Mouse (Mus musculus) embryonic facial prominence, embryonic 14.5 days (tissue): ENCODE measurements at regions not wholly inside any gene's neighbourhood (a gene's known extent, or its start where the extent isn't known, plus 50 kb on each side); places are given as distances from the start of the nearest gene placed in this dataset.

ENCODE experiments used
- ATAC-seq: fragments of 200-750 bp; cut with Nextera tagmentation; 2 replicates; pipeline ENCODE4 v1.8.0; 2017; ENCODE audit warnings: low read depth, moderate number of reproducible peaks, moderate TSS enrichment
- DNase-seq: peaks from one replicate; pipeline ENCODE4 v3.0.0-alpha.2; 2015; ENCODE audit warnings: low spot score
- H3K27ac ChIP-seq: fragments of 300-500 bp; sonication (generic); replicated peaks from 2 replicates; pipeline ENCODE4 v1.5.1; 2014; ENCODE audit warnings: low read depth, mild to moderate bottlenecking, low read length, moderate library complexity
- H3K27me3 ChIP-seq: fragments of 300-500 bp; sonication (generic); replicated peaks from 2 replicates; pipeline ENCODE4 v1.6.1; 2014; ENCODE audit warnings: low read length; ENCODE audit not compliant: control insufficient read depth, insufficient read depth
- H3K36me3 ChIP-seq: fragments of 300-500 bp; sonication (generic); 2 replicates; pipeline ENCODE4 v1.6.1; 2014; ENCODE audit warnings: low read length, mixed read lengths; ENCODE audit not compliant: control insufficient read depth, insufficient read depth
- H3K4me1 ChIP-seq: fragments of 300-500 bp; sonication (generic); 2 replicates; pipeline ENCODE4 v1.6.1; 2014; ENCODE audit warnings: antibody characterized with exemption, low read length; ENCODE audit not compliant: control insufficient read depth, insufficient read depth
- H3K4me2 ChIP-seq: fragments of 300-500 bp; sonication (generic); 2 replicates; pipeline ENCODE4 v1.6.1; 2014; ENCODE audit warnings: low read depth, mild to moderate bottlenecking, low read length, moderate library complexity, mixed read lengths
- H3K4me3 ChIP-seq: fragments of 300-500 bp; sonication (generic); 2 replicates; pipeline ENCODE4 v1.5.1; 2014; ENCODE audit warnings: low read depth, mild to moderate bottlenecking, low read length
- H3K9ac ChIP-seq: fragments of 300-500 bp; sonication (generic); 2 replicates; pipeline ENCODE4 v1.6.1; 2014; ENCODE audit warnings: low read depth, mild to moderate bottlenecking, low read length, moderate library complexity, mixed read lengths
- H3K9me3 ChIP-seq: fragments of 300-500 bp; sonication (generic); 2 replicates; pipeline ENCODE4 v1.6.1; 2016; ENCODE audit warnings: low read length; ENCODE audit not compliant: control insufficient read depth
- WGBS: fragments of 180-500 bp; shearing (Covaris S2); extraction: QIAGEN DNeasy Blood & Tissue Kit; methylation state at CpG from one replicate; pipeline ENCODE4 v1.1.7; 2014; 5-methylcytosine and 5-hydroxymethylcytosine counted together

DNA sequence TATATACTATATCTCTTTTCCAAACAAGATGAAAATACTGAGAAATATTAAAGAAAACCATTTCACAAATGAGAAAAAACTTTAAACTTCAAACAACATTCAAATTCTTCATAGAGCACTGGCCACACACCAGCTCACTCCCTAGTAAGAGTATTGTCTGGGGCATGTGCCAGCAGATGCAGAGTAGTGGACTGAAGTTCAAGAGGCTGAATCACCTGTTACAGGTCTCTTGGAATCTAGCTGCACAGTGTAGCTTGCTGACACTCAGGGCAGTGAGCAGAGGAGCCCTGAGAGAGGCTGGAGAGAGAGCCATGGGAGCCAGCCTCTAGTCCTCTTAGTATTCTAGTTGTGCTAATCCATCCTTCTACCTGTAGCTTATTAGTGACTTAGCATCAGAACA is 208.4 kb downstream of the Cd83 start:
- H3K27ac ChIP-seq: no peak overlapping the region
- H3K36me3 ChIP-seq: no peaks in the 10 kb centered on the region
- no peak overlapping the region for H3K4me2 ChIP-seq
- ATAC-seq (no peak), DNase-seq (no peak)
- H3K4me3 ChIP-seq: no peak overlapping the region
- 0 out of 2 replicates have a peak, but pooled peaks cover 12% of the 10 kb centered on the region for H3K4me1 ChIP-seq
- no peaks in the 10 kb centered on the region for H3K9me3 ChIP-seq
- no peaks in the 10 kb centered on the region for H3K27me3 ChIP-seq
- H3K9ac ChIP-seq: no peak overlapping the region

GRCm38 (mm10) chr13:43994361-43994760 is 209.8 kb downstream of the Cd83 start:
- 86% methylated on average over 4 of the region's 4 CpGs for WGBS
- Histone ChIP-seq H3K4me2 (no peak overlapping the region), H3K36me3 (no peaks in the 10 kb centered on the region), H3K27me3 (no peaks in the 10 kb centered on the region), H3K4me3 (no peak overlapping the region), H3K4me1 (0 out of 2 replicates have a peak, but pooled peaks cover 12% of the 10 kb centered on the region), H3K9me3 (no peaks in the 10 kb centered on the region), H3K27ac (no peak overlapping the region), H3K9ac (no peak overlapping the region)
- no peak for ATAC-seq
- no peak for DNase-seq

DNA sequence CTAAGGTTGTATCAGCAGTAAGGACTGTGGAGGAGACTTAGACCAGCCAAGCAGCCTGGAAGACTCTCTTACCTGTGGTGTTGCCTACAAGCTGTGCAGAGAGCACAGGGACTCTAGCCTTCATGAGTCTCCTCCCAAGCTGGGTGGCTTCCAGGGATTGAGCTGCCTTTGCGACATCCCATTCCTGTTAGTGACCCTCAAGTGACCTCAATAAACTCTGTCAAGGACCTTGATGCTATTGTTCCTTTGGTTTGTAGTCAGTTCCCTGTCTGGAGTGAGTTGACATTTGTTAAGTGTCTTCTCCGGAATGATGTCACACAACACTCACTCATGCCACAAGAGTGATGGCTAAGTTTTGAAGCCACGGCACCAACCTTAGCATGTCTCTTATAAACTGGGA is 211.0 kb downstream of the Cd83 start:
- Histone ChIP-seq H3K4me1 (0 out of 2 replicates have a peak, but pooled peaks cover 9% of the 10 kb centered on the region), H3K4me3 (no peak overlapping the region), H3K9me3 (no peaks in the 10 kb centered on the region), H3K27me3 (no peaks in the 10 kb centered on the region), H3K36me3 (no peaks in the 10 kb centered on the region), H3K27ac (no peak overlapping the region), H3K9ac (no peak overlapping the region), H3K4me2 (no peak overlapping the region)
- 77% methylated on average over 3 of the region's 3 CpGs for WGBS
- ATAC-seq (no peak), DNase-seq (no peak)

DNA sequence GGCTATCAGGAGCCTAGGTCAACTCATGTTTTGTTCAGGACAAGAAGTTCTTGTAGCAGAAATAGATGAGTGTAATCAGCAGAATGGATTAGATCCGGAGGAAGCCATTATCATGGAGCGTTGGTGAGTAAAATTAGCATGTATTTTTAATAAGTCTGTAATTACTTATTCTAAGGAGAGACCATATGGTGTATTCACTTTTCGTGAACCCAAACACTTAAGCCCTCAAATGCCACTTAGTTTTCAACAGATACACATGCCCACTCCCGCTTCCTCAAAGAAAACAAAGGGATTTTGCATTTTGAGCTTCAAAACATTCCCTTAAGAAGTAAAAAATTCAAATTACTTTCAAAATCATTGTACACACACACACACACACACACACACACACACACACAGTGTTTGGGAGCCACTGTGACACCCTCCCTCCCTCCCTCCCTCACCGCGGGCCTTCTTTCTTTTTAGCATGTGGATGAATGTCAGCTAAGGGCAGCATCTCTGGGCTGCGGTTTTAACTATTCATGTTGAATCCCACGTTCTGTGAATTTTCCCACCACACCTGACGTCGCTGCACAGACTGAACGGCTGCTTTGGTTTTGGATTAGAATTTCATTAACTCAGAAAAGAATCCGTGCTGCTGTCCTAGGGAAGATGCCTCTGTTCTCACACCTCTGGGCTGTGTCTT is 217.4 kb downstream of the Cd83 start:
- Histone ChIP-seq H3K4me3 (no peak overlapping the region), H3K27me3 (no peaks in the 10 kb centered on the region), H3K4me1 (no peaks in the 10 kb centered on the region), H3K9ac (no peak overlapping the region), H3K36me3 (no peaks in the 10 kb centered on the region), H3K27ac (no peak overlapping the region), H3K4me2 (no peak overlapping the region), H3K9me3 (no peaks in the 10 kb centered on the region)
- 78% methylated on average over 12 of the region's 12 CpGs for WGBS
- no peak for DNase-seq
- ATAC-seq: no peak

GRCm38 (mm10) chr13:44012868-44013267 is 228.3 kb downstream of the Cd83 start:
- Histone ChIP-seq H3K4me2 (no peak overlapping the region), H3K4me3 (no peak overlapping the region), H3K36me3 (no peaks in the 10 kb centered on the region), H3K4me1 (no peaks in the 10 kb centered on the region), H3K9ac (no peak overlapping the region), H3K27ac (no peak overlapping the region), H3K9me3 (no peaks in the 10 kb centered on the region), H3K27me3 (no peaks in the 10 kb centered on the region)
- DNase-seq (no peak), ATAC-seq (no peak)
- WGBS: 73% methylated on average over 2 of the region's 2 CpGs

DNA sequence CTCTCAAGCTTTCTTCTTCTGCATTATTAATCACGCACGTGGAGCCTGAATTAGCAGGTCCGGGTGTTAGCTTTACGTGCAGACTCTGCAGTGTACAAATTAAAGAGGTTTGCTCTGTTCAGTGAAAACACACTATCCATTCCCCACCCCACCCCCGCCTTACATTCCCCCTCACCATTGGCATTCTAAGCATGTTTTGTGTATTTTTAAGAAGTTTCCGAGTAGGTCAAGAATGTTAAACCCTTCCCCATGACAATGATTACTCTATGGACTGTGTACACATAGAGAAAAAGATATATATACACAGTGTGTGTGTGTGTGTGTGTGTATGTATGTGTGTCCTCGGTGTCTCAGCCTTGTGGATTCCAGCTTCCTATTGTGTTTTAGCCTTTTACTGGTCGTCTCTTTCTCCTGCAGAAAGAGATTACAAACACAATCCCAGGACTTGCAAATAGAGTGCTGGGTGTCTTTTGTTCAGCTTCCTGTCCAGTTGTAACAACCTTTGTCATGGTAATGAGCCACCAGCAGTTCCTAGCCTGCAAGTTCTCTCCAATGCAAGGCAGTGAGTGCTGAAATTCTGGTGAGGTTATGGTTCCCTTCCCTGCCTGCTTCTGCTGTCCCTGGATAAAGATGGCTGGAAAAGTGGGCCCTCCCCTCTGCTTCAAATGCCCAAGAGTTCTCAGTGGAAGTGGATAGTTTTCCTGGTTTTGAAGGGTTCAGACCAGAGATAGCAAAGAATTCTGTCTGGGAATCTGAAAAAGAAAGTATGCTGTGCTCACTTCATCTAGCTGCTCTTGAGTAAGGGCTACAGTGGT is 234.1 kb downstream of the Cd83 start:
- H3K4me2 ChIP-seq: no peak overlapping the region
- H3K27me3 ChIP-seq: peaks cover 3% of the 10 kb centered on the region; the same call in 1 of the 2 replicates
- no peak overlapping the region for H3K9ac ChIP-seq
- ATAC-seq: no peak
- no peak overlapping the region for H3K27ac ChIP-seq
- no peaks in the 10 kb centered on the region for H3K36me3 ChIP-seq
- no peak overlapping the region for H3K4me3 ChIP-seq
- DNase-seq: peak; percentile 12
- H3K9me3 ChIP-seq: no peaks in the 10 kb centered on the region
- 0 out of 2 replicates have a peak, but pooled peaks cover 6% of the 10 kb centered on the region for H3K4me1 ChIP-seq
- WGBS: 16% methylated on average over 8 of the region's 8 CpGs

GRCm38 (mm10) chr13:44019304-44019583 is 234.7 kb downstream of the Cd83 start:
- Histone ChIP-seq H3K4me2 (no peak overlapping the region), H3K36me3 (no peaks in the 10 kb centered on the region), H3K4me3 (no peak overlapping the region), H3K9me3 (no peaks in the 10 kb centered on the region), H3K4me1 (0 out of 2 replicates have a peak, but pooled peaks cover 6% of the 10 kb centered on the region), H3K27ac (no peak overlapping the region), H3K9ac (no peak overlapping the region), H3K27me3 (peaks cover 3% of the 10 kb centered on the region; the same call in 1 of the 2 replicates)
- DNase-seq: no peak
- ATAC-seq: no peak

- Histone ChIP-seq H3K36me3 (no peaks in the 10 kb centered on the region), H3K9ac (no peak overlapping the region), H3K4me2 (no peak overlapping the region), H3K27ac (no peak overlapping the region), H3K4me1 (peaks cover 9% of the 10 kb centered on the region), H3K4me3 (no peak overlapping the region), H3K27me3 (peaks cover 3% of the 10 kb centered on the region; the same call in 1 of the 2 replicates), H3K9me3 (no peaks in the 10 kb centered on the region)
- 32% methylated on average over 7 of the region's 7 CpGs for WGBS
- DNase-seq: no peak
- no peak for ATAC-seq
Measured at GRCm38 (mm10) chr13:44020851-44021250, 236.3 kb downstream of the Cd83 start.

GRCm38 (mm10) chr13:44022106-44022505 is 237.5 kb downstream of the Cd83 start:
- peaks cover 9% of the 10 kb centered on the region for H3K4me1 ChIP-seq
- no peak for DNase-seq
- no peaks in the 10 kb centered on the region for H3K36me3 ChIP-seq
- no peak overlapping the region for H3K27ac ChIP-seq
- no peaks in the 10 kb centered on the region for H3K9me3 ChIP-seq
- no peak overlapping the region for H3K4me2 ChIP-seq
- H3K4me3 ChIP-seq: no peak overlapping the region
- peaks cover 3% of the 10 kb centered on the region; the same call in 1 of the 2 replicates for H3K27me3 ChIP-seq
- no peak overlapping the region for H3K9ac ChIP-seq
- WGBS: 70% methylated on average over 10 of the region's 10 CpGs
- no peak for ATAC-seq
